Mouse (Mus musculus) T-helper 17 cell (primary cell): ENCODE measurements at regions not wholly inside any gene's neighbourhood (a gene's known extent, or its start where the extent isn't known, plus 50 kb on each side); places are given as distances from the start of the nearest gene placed in this dataset.

Experiments used
- in situ Hi-C, 2 experiments: fragments of 300-600 bp; cut with MboI, MseI; formaldehyde crosslinking; loops; 1 replicate in 1 of 2; 2 replicates in 1 of 2; pipeline ENCODE4 v1.15.1; 2025; ENCODE audit warnings: high pct_unique_total_duplicates in 2 of 2

GRCm38 (mm10) chr17:41757670-41758069 lies 558.1 kb upstream of the Ptchd4 start:
- in situ Hi-C loops, result loop anchor here in 1 of 2 experiments (10.0 kb wide), 1 partner anchor 467 kb away; no protein-coding TSS in a partner anchor
